Mouse (Mus musculus) myocyte (in vitro differentiated cells): ENCODE results near the gene Gm20509. TPM values are rescaled to one million over a fixed set of nuclear protein-coding genes. Genes with fewer than 3 reads are reported as not detected.

Experiments
- H3K27me3 ChIP-seq: one replicate; pipeline ENCODE4 v1.6.1; 2011; ENCODE audit not compliant: control insufficient read depth, insufficient read depth, insufficient read length
- H3K36me3 ChIP-seq: one replicate; pipeline ENCODE4 v1.6.1; 2011; ENCODE audit not compliant: control insufficient read depth, insufficient read depth
- H3K4me2 ChIP-seq: one replicate; pipeline ENCODE4 v1.6.1; 2011; ENCODE audit warnings: low read depth, control low read depth
- H3K4me3 ChIP-seq: one replicate; pipeline ENCODE4 v1.5.1; 2011; ENCODE audit warnings: mild to moderate bottlenecking, control low read depth, moderate library complexity
- H3K79me2 ChIP-seq: one replicate; pipeline ENCODE4 v1.6.1; 2011; ENCODE audit not compliant: control insufficient read depth, insufficient read depth
- H3ac ChIP-seq: one replicate; pipeline ENCODE4 v1.6.1; 2011; ENCODE audit not compliant: control insufficient read depth, insufficient read length
- CEBPB ChIP-seq: IDR thresholded peaks from 2 replicates; pipeline ENCODE4 v1.6.1; 2011; ENCODE audit warnings: mild to moderate bottlenecking, moderate library complexity; ENCODE audit not compliant: poor library complexity, insufficient read depth, severe bottlenecking
- E2F4 ChIP-seq: IDR thresholded peaks from one replicate; pipeline ENCODE4 v1.6.1; 2011; ENCODE audit warnings: mild to moderate bottlenecking, control low read depth, moderate library complexity; ENCODE audit not compliant: insufficient read depth
- MAX ChIP-seq: IDR thresholded peaks from one replicate; pipeline ENCODE4 v1.6.1; 2011; ENCODE audit warnings: low read depth, mild to moderate bottlenecking, control low read depth
- MYOD1 ChIP-seq, 3 experiments: IDR thresholded peaks; one replicate each; pipeline ENCODE4 v1.6.1; 2011; ENCODE audit warnings: control low read depth in 2 of 3, low read depth in 2 of 3, mild to moderate bottlenecking in 2 of 3, moderate library complexity in 1 of 3; ENCODE audit not compliant: insufficient read length in 2 of 3, control insufficient read depth in 1 of 3
- MYOG ChIP-seq, 3 experiments: IDR thresholded peaks; one replicate each; pipeline ENCODE4 v1.6.1; 2011; ENCODE audit warnings: control low read depth in 2 of 3, low read depth in 2 of 3, mild to moderate bottlenecking in 2 of 3; ENCODE audit not compliant: insufficient read length in 2 of 3, control insufficient read depth in 1 of 3, insufficient read depth in 1 of 3
- POLR2A ChIP-seq: IDR thresholded peaks from one replicate; pipeline ENCODE4 v1.6.1; 2011; ENCODE audit warnings: low read depth, mild to moderate bottlenecking, control low read depth, moderate library complexity; ENCODE audit not compliant: insufficient read length
- POLR2AphosphoS2 ChIP-seq: IDR thresholded peaks from one replicate; pipeline ENCODE4 v1.6.1; 2011; ENCODE audit warnings: low read depth, control low read depth; ENCODE audit not compliant: insufficient read length
- REST ChIP-seq: IDR thresholded peaks from one replicate; pipeline ENCODE4 v1.6.1; 2011; ENCODE audit warnings: mild to moderate bottlenecking, control low read depth, moderate library complexity; ENCODE audit not compliant: insufficient read depth, insufficient read length
- SRF ChIP-seq: IDR thresholded peaks from one replicate; pipeline ENCODE4 v1.6.1; 2011; ENCODE audit warnings: low read depth; ENCODE audit not compliant: control insufficient read depth, insufficient read length
- TCF12 ChIP-seq: IDR thresholded peaks from one replicate; pipeline ENCODE4 v1.6.1; 2011; ENCODE audit warnings: mild to moderate bottlenecking, control low read depth; ENCODE audit not compliant: poor library complexity, insufficient read depth, severe bottlenecking
- TCF3 ChIP-seq: IDR thresholded peaks from one replicate; pipeline ENCODE4 v1.6.1; 2011; ENCODE audit warnings: low read depth, control low read depth; ENCODE audit not compliant: insufficient read length
- USF1 ChIP-seq: IDR thresholded peaks from one replicate; pipeline ENCODE4 v1.6.1; 2011; ENCODE audit warnings: low read depth, mild to moderate bottlenecking, control low read depth, moderate library complexity
- polyA plus RNA-seq: library from polyadenylated mRNA; unstranded; fragments of >200 nt; fragmentation: generic; extraction: Trizol; gene quantifications from one replicate; pipeline ENCODE4 v1.2.1, GENCODE M21; 2012; ENCODE audit warnings: missing spikeins

Gene Gm20509
- polyA plus RNA-seq, 1 experiment, result not detected

GRCm38 (mm10) chr9:73097898-73098297, 4.4 kb upstream of the Gm20509 start:
- Histone ChIP-seq H3K79me2 (no peaks in the 10 kb centered on the region), H3ac (no peak overlapping the region), H3K36me3 (no peaks in the 10 kb centered on the region), H3K27me3 (peaks cover 34% of the 10 kb centered on the region), H3K4me3 (no peak overlapping the region), H3K4me2 (no peak overlapping the region)
- TF ChIP-seq USF1 (no peak), MYOD1 (IDR thresholded peaks at IDR 0.05; ENCODE audit: control insufficient read depth in 1 of 3, insufficient read length in 2 of 3, low read depth in 2 of 3) (no peak), REST (no peak), MAX (no peak), POLR2A (no peak), MYOG (IDR thresholded peaks at IDR 0.05; ENCODE audit: control insufficient read depth in 1 of 3, insufficient read depth in 1 of 3, insufficient read length in 2 of 3, low read depth in 2 of 3) (no peak), E2F4 (no peak), TCF3 (no peak), SRF (no peak), POLR2AphosphoS2 (no peak), TCF12 (no peak), CEBPB (no peak)

DNA sequence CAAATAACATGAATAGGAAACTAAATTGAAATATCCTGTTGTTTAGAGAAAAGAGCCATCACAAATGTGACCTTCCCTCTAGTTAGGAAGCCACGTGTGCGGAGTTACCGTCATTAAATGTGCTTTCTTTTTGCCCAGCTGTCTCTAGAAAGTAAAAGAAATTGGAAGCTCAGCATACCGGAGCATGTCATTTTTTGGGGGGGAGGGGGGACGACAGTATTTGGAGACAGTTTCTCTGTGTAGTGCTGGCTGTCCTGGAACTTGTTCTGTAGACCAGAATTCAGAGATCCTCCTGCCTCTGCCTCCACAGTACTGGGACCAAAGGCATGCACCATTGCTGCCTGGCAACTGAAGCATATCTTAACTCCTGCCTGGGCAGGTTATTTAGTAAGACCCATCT, 734 bp upstream of the Gm20509 start, which contains the start of gene Khdc3:
Gene Khdc3 (plus strand): TSS at position 301 of the 400 bp plus-strand sequence.
- H3K36me3 ChIP-seq, result no peaks in the 10 kb centered on the region
- peaks cover 36% of the 10 kb centered on the region for H3K27me3 ChIP-seq
- no peak within 1 kb of the TSS for H3K4me3 ChIP-seq
- no peak within 1 kb of the TSS for H3ac ChIP-seq
- no peak within 1 kb of the TSS for H3K4me2 ChIP-seq
- TF ChIP-seq SRF (no peak), POLR2A (no peak), POLR2AphosphoS2 (no peak), USF1 (no peak), TCF3 (no peak), MAX (no peak), MYOG (IDR thresholded peaks at IDR 0.05; ENCODE audit: control insufficient read depth in 1 of 3, insufficient read depth in 1 of 3, insufficient read length in 2 of 3, low read depth in 2 of 3) (no peak), REST (no peak), E2F4 (no peak), CEBPB (no peak), MYOD1 (IDR thresholded peaks at IDR 0.05; ENCODE audit: control insufficient read depth in 1 of 3, insufficient read length in 2 of 3, low read depth in 2 of 3) (no peak), TCF12 (no peak)
- H3K79me2 ChIP-seq, result no peaks in the 10 kb centered on the region

- H3K79me2 ChIP-seq, result no peaks in the 10 kb centered on the region
- H3K4me2 ChIP-seq, result no peak overlapping the region
- H3ac ChIP-seq, result no peak overlapping the region
- peaks cover 26% of the 10 kb centered on the region for H3K27me3 ChIP-seq
- H3K36me3 ChIP-seq, result no peaks in the 10 kb centered on the region
- H3K4me3 ChIP-seq, result no peak overlapping the region
- TF ChIP-seq TCF3 (no peak), TCF12 (no peak), REST (no peak), SRF (no peak), MAX (no peak), E2F4 (no peak), MYOD1 (IDR thresholded peaks at IDR 0.05; ENCODE audit: control insufficient read depth in 1 of 3, insufficient read length in 2 of 3, low read depth in 2 of 3) (no peak), POLR2A (no peak), MYOG (IDR thresholded peaks at IDR 0.05; ENCODE audit: control insufficient read depth in 1 of 3, insufficient read depth in 1 of 3, insufficient read length in 2 of 3, low read depth in 2 of 3) (no peak), POLR2AphosphoS2 (no peak), CEBPB (no peak), USF1 (no peak)
Measured at GRCm38 (mm10) chr9:73103159-73103879, 1.0 kb downstream of the Gm20509 start.

- no peaks in the 10 kb centered on the region for H3K79me2 ChIP-seq
- no peaks in the 10 kb centered on the region for H3K36me3 ChIP-seq
- H3K4me2 ChIP-seq, result no peak overlapping the region
- H3K27me3 ChIP-seq, result peaks cover 29% of the 10 kb centered on the region
- H3ac ChIP-seq, result no peak overlapping the region
- no peak overlapping the region for H3K4me3 ChIP-seq
- TF ChIP-seq MYOD1 (IDR thresholded peaks at IDR 0.05; ENCODE audit: control insufficient read depth in 1 of 3, insufficient read length in 2 of 3, low read depth in 2 of 3) (no peak), MYOG (IDR thresholded peaks at IDR 0.05; ENCODE audit: control insufficient read depth in 1 of 3, insufficient read depth in 1 of 3, insufficient read length in 2 of 3, low read depth in 2 of 3) (no peak), CEBPB (no peak)
Measured at GRCm38 (mm10) chr9:73103880-73104198, 1.6 kb downstream of the Gm20509 start.

GRCm38 (mm10) chr9:73105141-73105540, 2.9 kb downstream of the Gm20509 start:
- no peak overlapping the region for H3K4me2 ChIP-seq
- H3K36me3 ChIP-seq, result no peaks in the 10 kb centered on the region
- TF ChIP-seq MYOD1 (IDR thresholded peaks at IDR 0.05; ENCODE audit: control insufficient read depth in 1 of 3, insufficient read length in 2 of 3, low read depth in 2 of 3) (no peak), E2F4 (no peak), SRF (no peak), REST (no peak), TCF3 (no peak), POLR2A (no peak), TCF12 (no peak), CEBPB (no peak), MAX (no peak), POLR2AphosphoS2 (no peak), MYOG (IDR thresholded peaks at IDR 0.05; ENCODE audit: control insufficient read depth in 1 of 3, insufficient read depth in 1 of 3, insufficient read length in 2 of 3, low read depth in 2 of 3) (no peak), USF1 (no peak)
- H3K4me3 ChIP-seq, result no peak overlapping the region
- peaks cover 37% of the 10 kb centered on the region for H3K27me3 ChIP-seq
- H3K79me2 ChIP-seq, result no peaks in the 10 kb centered on the region
- H3ac ChIP-seq, result no peak overlapping the region
